Comparison of ENCODE assay signal across 28 mouse cellular contexts in genomic region chr6:115022876-115023275, GRCm38 (mm10). TPM values are rescaled to one million over a fixed set of nuclear protein-coding genes. Genes with fewer than 3 reads are reported as not detected.
DNase-seq lines count a peak whose midpoint lies in the region; ATAC-seq and TF ChIP-seq lines count a peak whose summit lies in the region.
"Had no signal": no experiment of that assay in that cellular context is flagged by ENCODE, and none has a peak within 500 bp of the region (broad histone marks: within the 10 kb centered on the region; RNA-seq: fewer than 3 reads in every experiment).

No protein-coding gene starts in this region.

- 0 out of 2 replicates have a peak overlapping the region, but pooled peaks have one; percentile 23 for H3K9ac ChIP-seq in kidney, embryonic 14.5 days (ENCODE audit: low read depth, low read length)
- H3K9ac ChIP-seq: heart, embryonic 12.5 days; hindbrain, embryonic 14.5 days; liver, embryonic 15.5 days; lung, embryonic 14.5 days had no signal

- no peak overlapping the region for H3K27ac ChIP-seq in kidney, embryonic 14.5 days (ENCODE audit: low read depth, low read length)
- H3K27ac ChIP-seq: forebrain, embryonic 10.5 days; gastrocnemius, adult 2 months; heart, adult 2 months; hindbrain, embryonic 14.5 days; kidney, postnatal 0 days; liver, embryonic 15.5 days had no signal

- H3K36me3 ChIP-seq in kidney, embryonic 14.5 days (ENCODE audit: control insufficient read depth, insufficient read depth, low read length) = peaks cover 60% of the 10 kb centered on the region

- no peaks in the 10 kb centered on the region for H3K9me3 ChIP-seq in kidney, embryonic 14.5 days (ENCODE audit: control insufficient read depth, low read length)
- H3K9me3 ChIP-seq: forebrain, embryonic 10.5 days; heart, embryonic 12.5 days; liver, embryonic 15.5 days had no signal

- H3K27me3 ChIP-seq in kidney, embryonic 14.5 days (ENCODE audit: control insufficient read depth, insufficient read depth, low read length) = no peaks in the 10 kb centered on the region
- H3K27me3 ChIP-seq: heart, embryonic 12.5 days; liver, embryonic 15.5 days had no signal

- H3K4me3 ChIP-seq in kidney, embryonic 14.5 days (ENCODE audit: low read length) = no peak overlapping the region
- H3K4me3 ChIP-seq: forebrain, embryonic 10.5 days; gastrocnemius, adult 2 months; heart, adult 2 months; heart, embryonic 12.5 days; liver, embryonic 15.5 days had no signal

- no peak overlapping the region for H3K4me2 ChIP-seq in kidney, embryonic 14.5 days (replicated peaks; ENCODE audit: low read depth, low read length)
- H3K4me2 ChIP-seq: heart, embryonic 12.5 days; hindbrain, embryonic 14.5 days; liver, embryonic 15.5 days; lung, embryonic 14.5 days had no signal

- TF ChIP-seq POLR2A in brain, embryonic 14.5 days (IDR thresholded peaks at IDR 0.05; ENCODE audit: borderline replicate concordance, extremely low read depth, insufficient read depth, insufficient read length, poor library complexity, severe bottlenecking) = no peak

- peak; percentile 62 for DNase-seq in kidney, adult 18-20 months
- DNase-seq in kidney, postnatal 4 days = no peak
- peak; percentile 33 for DNase-seq in brain, embryonic 14.5 days (ENCODE audit: low read depth)
- no peak for DNase-seq in ovary, postnatal 36 days (ENCODE audit: low spot score)
- no peak for DNase-seq in thymus, postnatal 0 days (ENCODE audit: low spot score)
- no peak for DNase-seq in adrenal gland, postnatal 36 days
- DNase-seq: adrenal gland, postnatal 25 days; cerebellum, adult 2 months; cerebellum, postnatal 25 days; gastrocnemius, adult 2 months; gastrocnemius, postnatal 36 days; heart, adult 2 months; heart, postnatal 4 days; layer of hippocampus, adult 9-11 months; lung, embryonic 14.5 days; lung, postnatal 14 days; midbrain, embryonic 14.5 days; retina, postnatal 1 day; right cerebral cortex, postnatal 14 days; thymus, postnatal 36 days had no signal

- TF ChIP-seq CTCF in brain, embryonic 14.5 days (IDR thresholded peaks at IDR 0.05; ENCODE audit: borderline replicate concordance, extremely low read depth, insufficient read depth, insufficient read length) = no peak

- WGBS in kidney, embryonic 14.5 days = 95% methylated on average over 9 of the region's 9 CpGs

- H3K4me1 ChIP-seq in kidney, embryonic 14.5 days (ENCODE audit: control insufficient read depth, insufficient read depth, low read length) = no peaks in the 10 kb centered on the region
- H3K4me1 ChIP-seq: forebrain, embryonic 10.5 days; heart, embryonic 12.5 days; liver, embryonic 15.5 days had no signal

- no peak for ATAC-seq in kidney, embryonic 14.5 days (ENCODE audit: low FRiP score, low TSS enrichment)
- ATAC-seq: forebrain, embryonic 16.5 days; inflammation-experienced regulatory T-cells, adult 6 months had no signal

RNA-seq across cellular contexts. Expression of gene Tamm41, which starts 14.8 kb away (rescaled TPM):
- 38.6 and 46.8 TPM in 2 replicates for polyA plus RNA-seq in brain, embryonic 14.5 days (2012; rRNA removed)
- polyA plus RNA-seq in kidney, embryonic 14.5 days (2014; fragmentation: Nextera tagmentation; extraction: Ambion mirVana) = 75.1 and 75.7 TPM in 2 replicates
- polyA plus RNA-seq in thymus, postnatal 0 days (2015; fragmentation: Nextera tagmentation; extraction: Ambion mirVana) = 58.2 and 58.8 TPM in 2 replicates
- total RNA-seq in adrenal gland, postnatal 36 days (2021) = 10 to 100 TPM; 12.3 to 19.5 TPM

RNA-seq across cellular contexts. Expression of gene Vgll4, which starts 53.1 kb away (rescaled TPM):
- polyA plus RNA-seq in brain, embryonic 14.5 days (2012; rRNA removed) = 39.7 and 40.9 TPM in 2 replicates
- polyA plus RNA-seq in kidney, embryonic 14.5 days (2014; fragmentation: Nextera tagmentation; extraction: Ambion mirVana) = 68.8 and 83.0 TPM in 2 replicates
- 74.0 and 90.5 TPM in 2 replicates for polyA plus RNA-seq in thymus, postnatal 0 days (2015; fragmentation: Nextera tagmentation; extraction: Ambion mirVana)
- 10 to 100 TPM; 54.7 to 57.4 TPM for total RNA-seq in adrenal gland, postnatal 36 days (2021)

Comparison
In these comparisons a context has a peak if more than half of its experiments do, and no peak if none do; other contexts are left out.
1. DNase-seq: peak in kidney, adult 18-20 months (single experiment) and brain, embryonic 14.5 days (single experiment); none in kidney, postnatal 4 days (0 of 2), ovary, postnatal 36 days (single experiment), thymus, postnatal 0 days (single experiment) and adrenal gland, postnatal 36 days (0 of 2).